Mouse (Mus musculus): ENCODE data around the gene Tmem127.

The Tmem127 gene

GRCm38 (mm10) chr2:127297001-127297805 lies 49.5 kb downstream of the Tmem127 start:
- no peak for TF ChIP-seq GATA4 (IDR thresholded peaks at IDR 0.05; ENCODE audit: insufficient replicate concordance, low read length)

- no peak for TF ChIP-seq GATA4 (IDR thresholded peaks at IDR 0.05; ENCODE audit: insufficient replicate concordance, low read length)
These were observed 50.3 kb downstream of the Tmem127 start for GRCm38 (mm10) chr2:127298056-127298455.

GRCm38 (mm10) chr2:127300701-127301100 lies 53.0 kb downstream of the Tmem127 start:
- no peak for TF ChIP-seq GATA4 (IDR thresholded peaks at IDR 0.05; ENCODE audit: insufficient replicate concordance, low read length)

- TF ChIP-seq GATA4 (IDR thresholded peaks at IDR 0.05; ENCODE audit: insufficient replicate concordance, low read length) = no peak
These were observed 54.2 kb downstream of the Tmem127 start for GRCm38 (mm10) chr2:127301883-127302282.

- TF ChIP-seq GATA4 (IDR thresholded peaks at IDR 0.05; ENCODE audit: insufficient replicate concordance, low read length) = no peak
These were observed 57.0 kb downstream of the Tmem127 start for GRCm38 (mm10) chr2:127304609-127305210.

GRCm38 (mm10) chr2:127306123-127306522 lies 58.4 kb downstream of the Tmem127 start:
- TF ChIP-seq GATA4 (IDR thresholded peaks at IDR 0.05; ENCODE audit: insufficient replicate concordance, low read length) = no peak

GRCm38 (mm10) chr2:127307179-127307578 lies 59.5 kb downstream of the Tmem127 start:
- TF ChIP-seq GATA4 (IDR thresholded peaks at IDR 0.05; ENCODE audit: insufficient replicate concordance, low read length) = no peak

- TF ChIP-seq GATA4 (IDR thresholded peaks at IDR 0.05; ENCODE audit: insufficient replicate concordance, low read length) = no peak
These were observed 61.0 kb downstream of the Tmem127 start for GRCm38 (mm10) chr2:127308660-127309059.

GRCm38 (mm10) chr2:127310246-127310645 lies 62.5 kb downstream of the Tmem127 start:
- TF ChIP-seq GATA4 (IDR thresholded peaks at IDR 0.05; ENCODE audit: insufficient replicate concordance, low read length) = no peak

GRCm38 (mm10) chr2:127310685-127311084 lies 63.0 kb downstream of the Tmem127 start:
- TF ChIP-seq GATA4 (IDR thresholded peaks at IDR 0.05; ENCODE audit: insufficient replicate concordance, low read length) = no peak

Measured in liver, adult (tissue).